ENCODE assay signal across 1 mouse cellular context in the genomic region with DNA sequence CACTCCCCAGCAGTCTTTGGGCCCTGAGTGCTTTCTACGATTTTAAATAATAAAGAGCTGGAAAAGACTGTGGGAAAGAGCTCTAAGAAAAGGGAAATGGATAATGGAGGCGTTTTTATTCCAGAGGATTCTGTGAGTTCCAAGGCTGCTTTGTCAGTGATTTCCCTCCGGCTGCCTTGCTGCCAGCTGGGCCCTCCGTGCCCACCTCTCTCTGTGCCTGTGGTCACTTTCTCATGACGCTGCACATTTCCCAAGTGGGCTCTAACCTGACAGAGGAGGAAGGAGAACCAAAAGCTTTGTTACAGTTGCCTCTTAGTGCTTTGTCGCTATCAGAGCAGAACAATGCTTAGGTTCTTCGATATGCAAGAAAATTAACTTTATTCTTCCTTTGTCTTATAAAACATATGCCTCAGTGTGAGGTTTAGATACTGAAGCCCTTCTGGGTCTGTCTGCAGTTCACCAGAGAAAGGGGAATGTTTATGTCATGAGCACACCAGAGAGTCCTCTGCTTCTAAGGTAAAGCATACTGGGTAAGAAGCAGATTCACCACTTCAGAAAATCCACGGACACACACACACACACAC.
TF ChIP-seq lines count a peak whose summit lies in the region.

No protein-coding gene starts in this region.

TF ChIP-seq in MEL, 35 proteins besides CTCF, POLR2A, EP300 and RAD21:
- no peak for TF ChIP-seq TAL1 (IDR thresholded peaks at IDR 0.05; ENCODE audit: low read length)
- no peak for TF ChIP-seq MAZ (IDR thresholded peaks at IDR 0.05; ENCODE audit: low read depth, low read length)
- no peak for TF ChIP-seq MYB (IDR thresholded peaks at IDR 0.05; ENCODE audit: low read depth, low read length)
- TF ChIP-seq BHLHE40 (IDR thresholded peaks at IDR 0.05; ENCODE audit: borderline replicate concordance, low read depth, low read length) = no peak
- peak; percentile 42; the same call in 1 of the 2 replicates for TF ChIP-seq MYC (IDR thresholded peaks at IDR 0.05; ENCODE audit: low read depth, low read length)
- no peak for TF ChIP-seq MAX (IDR thresholded peaks at IDR 0.05; ENCODE audit: low read length)
- 0 out of 2 replicates have a peak, but pooled peaks have one; percentile 35 for TF ChIP-seq RCOR1 (IDR thresholded peaks at IDR 0.05; ENCODE audit: low read depth, low read length)
- peak; percentile 48; the same call in 1 of the 2 replicates for TF ChIP-seq TCF12 (IDR thresholded peaks at IDR 0.05; ENCODE audit: low read depth, low read length)
- TF ChIP-seq GABPA (IDR thresholded peaks at IDR 0.05; ENCODE audit: low read depth, low read length) = no peak
- TF ChIP-seq CHD1 (IDR thresholded peaks at IDR 0.05; ENCODE audit: low read depth, low read length) = no peak
- no peak for TF ChIP-seq JUND (IDR thresholded peaks at IDR 0.05; ENCODE audit: low read depth, low read length)
- 0 out of 2 replicates have a peak, but pooled peaks have one; percentile 27 for TF ChIP-seq ZMIZ1 (IDR thresholded peaks at IDR 0.05; ENCODE audit: low read depth, low read length)
- no peak for TF ChIP-seq ZNF384 (IDR thresholded peaks at IDR 0.05; ENCODE audit: low read depth, low read length)
- 0 out of 2 replicates have a peak, but pooled peaks have one; percentile 10 for TF ChIP-seq ETS1 (IDR thresholded peaks at IDR 0.05; ENCODE audit: low read depth, low read length)
- 0 out of 2 replicates have a peak, but pooled peaks have one; percentile 13 for TF ChIP-seq GATA1 (IDR thresholded peaks at IDR 0.05; ENCODE audit: low read depth, low read length)
- no peak for TF ChIP-seq ZKSCAN1 (IDR thresholded peaks at IDR 0.05; ENCODE audit: low read depth, low read length)
- no peak for TF ChIP-seq USF1 (IDR thresholded peaks at IDR 0.05; ENCODE audit: low read depth, low read length)
- TF ChIP-seq MXI1 (IDR thresholded peaks at IDR 0.05; ENCODE audit: low read depth, low read length) = 0 out of 2 replicates have a peak, but pooled peaks have one; percentile 25
- peak; percentile 51 for TF ChIP-seq HCFC1 (IDR thresholded peaks at IDR 0.05; ENCODE audit: low read depth, low read length)
- 0 out of 2 replicates have a peak, but pooled peaks have one; percentile 5 for TF ChIP-seq CHD2 (IDR thresholded peaks at IDR 0.05; ENCODE audit: low read length)
- 0 out of 2 replicates have a peak, but pooled peaks have one; percentile 25 for TF ChIP-seq NELFE (IDR thresholded peaks at IDR 0.05; ENCODE audit: low read depth, low read length)
- peak; percentile 41; the same call in 1 of the 2 replicates for TF ChIP-seq ZC3H11A (IDR thresholded peaks at IDR 0.05; ENCODE audit: low read depth, low read length)
